Mouse (Mus musculus) erythroblast, embryonic 14.5 days (primary cell): Measurements from ENCODE around the gene Rbms3. TPM values are rescaled to one million over a fixed set of nuclear protein-coding genes. Genes with fewer than 3 reads are reported as not detected.

Experiments used
- H3K27me3 ChIP-seq: 2 replicates; pipeline ENCODE4 v1.6.1; 2012; ENCODE audit warnings: inconsistent platforms; ENCODE audit not compliant: control insufficient read depth
- H3K36me3 ChIP-seq: 2 replicates; pipeline ENCODE4 v1.6.1; 2012; ENCODE audit warnings: mild to moderate bottlenecking, inconsistent platforms; ENCODE audit not compliant: control insufficient read depth
- H3K4me1 ChIP-seq: 2 replicates; pipeline ENCODE4 v1.6.1; 2012; ENCODE audit warnings: inconsistent platforms; ENCODE audit not compliant: control insufficient read depth
- H3K4me3 ChIP-seq: replicated peaks from 2 replicates; pipeline ENCODE3; 2012; ENCODE audit warnings: moderate library complexity, mild to moderate bottlenecking, inconsistent platforms
- H3K9me3 ChIP-seq: 2 replicates; pipeline ENCODE4 v1.6.1; 2012; ENCODE audit warnings: low read length, inconsistent platforms, mixed read lengths; ENCODE audit not compliant: control insufficient read depth
- GATA1 ChIP-seq: IDR thresholded peaks from 2 replicates; pipeline ENCODE4 v1.6.1; 2012; ENCODE audit warnings: low read length, inconsistent platforms, mixed read lengths
- TAL1 ChIP-seq: IDR thresholded peaks from 3 replicates; pipeline ENCODE4 v1.6.1; 2012; ENCODE audit warnings: low read length, inconsistent platforms, mixed read lengths
- polyA plus RNA-seq: library from polyadenylated mRNA; stranded (reverse); fragments of >175 nt; gene quantifications from 2 replicates; pipeline ENCODE4 v1.2.3, GENCODE M21; 2012

The Rbms3 gene
- polyA plus RNA-seq, 1 experiment: not detected

DNA sequence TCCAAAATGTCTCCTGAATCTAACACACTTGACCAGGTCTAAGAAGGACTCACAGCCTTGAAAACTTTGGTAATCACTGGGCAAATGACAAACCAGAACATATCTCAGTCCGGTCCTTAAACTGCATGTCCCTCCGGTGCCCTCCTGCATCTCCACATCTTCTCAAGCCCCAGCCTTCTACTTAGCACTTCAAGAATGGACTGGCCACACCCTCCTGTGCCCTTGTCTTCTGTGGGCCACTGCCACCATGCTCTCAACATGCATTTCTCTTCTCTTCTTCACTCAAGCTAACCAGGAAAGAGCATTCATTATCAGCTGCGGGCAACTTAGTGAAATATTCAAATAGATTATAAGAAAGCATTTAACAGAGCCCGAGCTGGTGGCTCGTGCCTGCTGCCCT lies 529.5 kb downstream of the Rbms3 start:
- Histone ChIP-seq H3K4me1 (no peaks in the 10 kb centered on the region), H3K27me3 (no peaks in the 10 kb centered on the region), H3K4me3 (no peak overlapping the region), H3K9me3 (peaks cover 2% of the 10 kb centered on the region; the same call in 1 of the 2 replicates), H3K36me3 (no peaks in the 10 kb centered on the region)
- no peak for TF ChIP-seq GATA1
- TF ChIP-seq TAL1: no peak

DNA sequence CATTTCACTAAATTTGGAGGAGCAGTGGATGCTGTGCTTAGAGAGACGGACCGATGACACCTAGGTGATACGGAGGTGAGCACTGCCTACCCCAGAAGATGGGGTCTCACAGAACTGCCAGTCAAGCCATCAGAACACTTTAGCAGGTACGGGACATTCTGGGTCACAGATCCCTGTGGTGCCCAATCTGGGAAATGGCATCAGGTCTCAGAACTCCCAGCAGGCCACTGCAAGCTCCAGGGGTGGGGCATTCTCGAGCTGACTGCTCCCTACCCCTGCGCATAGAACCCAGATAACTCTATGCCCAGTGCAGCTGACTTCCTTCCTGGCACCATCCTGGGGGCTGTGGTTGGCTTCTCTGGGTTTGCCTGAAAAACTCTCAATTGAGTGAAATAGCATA lies 536.2 kb downstream of the Rbms3 start:
- Histone ChIP-seq H3K36me3 (no peaks in the 10 kb centered on the region), H3K4me1 (no peaks in the 10 kb centered on the region), H3K9me3 (peaks cover 11% of the 10 kb centered on the region), H3K4me3 (no peak overlapping the region), H3K27me3 (no peaks in the 10 kb centered on the region)
- no peak for TF ChIP-seq GATA1
- TF ChIP-seq TAL1: no peak

DNA sequence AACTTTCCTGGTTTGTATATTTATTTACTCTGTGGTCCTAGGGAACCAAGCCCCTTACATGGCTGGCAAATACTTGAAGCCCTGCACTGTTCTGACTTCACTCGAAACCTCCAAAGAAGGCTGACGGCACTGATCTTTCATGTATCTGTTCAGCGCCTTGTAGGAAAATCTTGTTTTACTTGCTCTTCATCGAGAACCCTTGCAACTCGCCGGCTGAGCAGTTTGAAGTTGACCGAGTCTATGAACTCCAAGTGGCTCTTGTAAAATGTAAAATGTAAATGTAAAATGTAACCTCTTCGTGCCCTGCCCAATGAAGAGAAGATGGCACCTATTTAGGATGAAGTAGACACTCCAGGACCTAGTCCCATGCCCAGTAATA lies 537.5 kb downstream of the Rbms3 start:
- Histone ChIP-seq H3K9me3 (peaks cover 11% of the 10 kb centered on the region), H3K4me3 (no peak overlapping the region), H3K4me1 (no peaks in the 10 kb centered on the region), H3K27me3 (no peaks in the 10 kb centered on the region), H3K36me3 (no peaks in the 10 kb centered on the region)
- no peak for TF ChIP-seq TAL1
- no peak for TF ChIP-seq GATA1

- no peak overlapping the region for H3K4me3 ChIP-seq
- peaks cover 11% of the 10 kb centered on the region for H3K9me3 ChIP-seq
- no peaks in the 10 kb centered on the region for H3K36me3 ChIP-seq
- TF ChIP-seq TAL1 (no peak), GATA1 (no peak)
- H3K27me3 ChIP-seq: no peaks in the 10 kb centered on the region
- no peaks in the 10 kb centered on the region for H3K4me1 ChIP-seq
Measured at GRCm38 (mm10) chr9:117091253-117092176, 538.2 kb downstream of the Rbms3 start.

DNA sequence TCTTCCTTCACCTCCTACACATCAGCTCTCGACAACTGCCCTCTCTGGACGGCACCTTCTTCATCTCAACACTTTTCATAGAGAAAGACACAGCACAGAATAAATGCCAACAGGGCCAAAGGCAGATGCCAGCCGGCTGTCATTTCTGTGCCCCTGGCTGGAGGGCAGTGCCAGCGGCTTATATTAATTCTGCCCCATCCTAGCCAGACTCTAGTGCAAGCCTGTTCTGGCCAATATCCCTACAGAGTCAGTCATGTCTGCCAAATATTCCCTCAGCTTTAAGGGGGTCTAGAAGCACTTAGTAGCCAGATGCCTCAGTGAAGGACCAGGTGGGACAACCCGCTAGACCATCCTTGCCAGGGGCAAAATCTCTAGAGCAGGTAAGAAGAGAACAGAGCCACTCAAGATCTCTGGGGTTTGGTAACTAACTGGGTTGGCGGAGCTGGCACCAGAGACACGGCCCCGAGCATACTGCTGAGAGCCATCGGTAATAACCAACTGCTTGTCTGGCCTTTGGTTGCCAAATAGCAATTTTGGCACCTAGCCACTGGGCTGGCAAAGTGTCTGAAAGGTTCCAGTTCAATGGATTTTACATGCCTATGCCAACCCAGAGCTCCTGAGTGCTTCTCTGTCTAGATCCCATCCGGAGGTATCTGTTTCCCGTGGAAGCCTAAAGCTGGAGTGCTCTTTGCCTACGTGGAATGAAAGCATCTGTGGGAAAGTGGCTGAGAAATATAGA lies 540.1 kb downstream of the Rbms3 start:
- H3K27me3 ChIP-seq: no peaks in the 10 kb centered on the region
- no peaks in the 10 kb centered on the region for H3K36me3 ChIP-seq
- peaks cover 14% of the 10 kb centered on the region for H3K9me3 ChIP-seq
- no peak for TF ChIP-seq TAL1
- no peak for TF ChIP-seq GATA1
- no peak overlapping the region for H3K4me3 ChIP-seq
- no peaks in the 10 kb centered on the region for H3K4me1 ChIP-seq

- TF ChIP-seq TAL1: no peak
- no peak for TF ChIP-seq GATA1
- H3K27me3 ChIP-seq: no peaks in the 10 kb centered on the region
- H3K36me3 ChIP-seq: no peaks in the 10 kb centered on the region
- no peak overlapping the region for H3K4me3 ChIP-seq
- peaks cover 11% of the 10 kb centered on the region for H3K9me3 ChIP-seq
- H3K4me1 ChIP-seq: no peaks in the 10 kb centered on the region
Measured at GRCm38 (mm10) chr9:117088309-117088708, 541.4 kb downstream of the Rbms3 start.

DNA sequence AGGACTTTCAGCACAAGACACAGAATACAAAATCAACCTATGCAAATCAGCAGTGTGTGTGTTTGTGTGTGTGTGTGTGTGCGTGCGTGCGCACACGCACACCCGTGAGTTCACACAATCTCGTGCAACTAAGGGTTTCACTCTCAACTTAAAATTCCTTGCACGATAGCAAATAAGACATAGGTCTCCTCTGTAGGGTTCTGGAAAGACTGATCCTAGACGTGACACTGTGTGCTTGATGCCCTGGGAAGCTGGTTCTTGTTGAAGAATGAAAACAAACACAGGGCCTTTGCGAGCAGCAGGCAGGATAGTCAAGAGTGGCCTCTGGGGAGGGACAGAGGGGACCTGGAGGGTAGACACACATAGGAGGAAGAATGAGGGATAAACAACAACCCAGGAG lies 544.0 kb downstream of the Rbms3 start:
- TF ChIP-seq GATA1: no peak
- no peak for TF ChIP-seq TAL1
- H3K4me3 ChIP-seq: no peak overlapping the region
- H3K4me1 ChIP-seq: no peaks in the 10 kb centered on the region
- H3K36me3 ChIP-seq: no peaks in the 10 kb centered on the region
- H3K9me3 ChIP-seq: peaks cover 11% of the 10 kb centered on the region
- H3K27me3 ChIP-seq: no peaks in the 10 kb centered on the region

- Histone ChIP-seq H3K4me3 (no peak overlapping the region), H3K9me3 (peaks cover 12% of the 10 kb centered on the region), H3K36me3 (no peaks in the 10 kb centered on the region), H3K4me1 (no peaks in the 10 kb centered on the region), H3K27me3 (no peaks in the 10 kb centered on the region)
- TF ChIP-seq TAL1 (no peak), GATA1 (no peak)
Measured at GRCm38 (mm10) chr9:117084471-117084870, 545.2 kb downstream of the Rbms3 start.

DNA sequence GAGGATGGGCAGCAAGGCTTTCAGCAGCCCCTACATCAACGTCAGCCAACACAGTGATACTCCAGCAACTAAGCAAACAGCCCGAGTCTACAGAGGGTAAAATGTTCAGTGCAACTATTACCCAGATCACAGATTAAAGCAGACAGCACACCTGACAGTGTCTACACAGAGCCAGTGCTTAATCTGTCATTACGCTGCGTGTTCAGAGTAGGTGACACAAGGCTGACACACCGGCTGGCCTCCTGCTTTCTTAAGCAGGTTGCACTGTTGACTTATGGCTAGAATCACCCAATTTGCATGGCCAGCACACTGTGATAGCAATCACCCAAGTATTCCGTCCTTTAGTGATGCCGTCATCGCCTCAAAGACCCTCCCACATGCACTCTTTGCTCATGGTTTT lies 550.2 kb downstream of the Rbms3 start:
- no peaks in the 10 kb centered on the region for H3K36me3 ChIP-seq
- TF ChIP-seq GATA1: no peak
- TF ChIP-seq TAL1: no peak
- no peak overlapping the region for H3K4me3 ChIP-seq
- peaks cover 8% of the 10 kb centered on the region; the same call in 1 of the 2 replicates for H3K9me3 ChIP-seq
- H3K27me3 ChIP-seq: no peaks in the 10 kb centered on the region
- H3K4me1 ChIP-seq: no peaks in the 10 kb centered on the region
